Mouse (Mus musculus): ENCODE measurements around the gene Ren1.

The Ren1 gene

DNA sequence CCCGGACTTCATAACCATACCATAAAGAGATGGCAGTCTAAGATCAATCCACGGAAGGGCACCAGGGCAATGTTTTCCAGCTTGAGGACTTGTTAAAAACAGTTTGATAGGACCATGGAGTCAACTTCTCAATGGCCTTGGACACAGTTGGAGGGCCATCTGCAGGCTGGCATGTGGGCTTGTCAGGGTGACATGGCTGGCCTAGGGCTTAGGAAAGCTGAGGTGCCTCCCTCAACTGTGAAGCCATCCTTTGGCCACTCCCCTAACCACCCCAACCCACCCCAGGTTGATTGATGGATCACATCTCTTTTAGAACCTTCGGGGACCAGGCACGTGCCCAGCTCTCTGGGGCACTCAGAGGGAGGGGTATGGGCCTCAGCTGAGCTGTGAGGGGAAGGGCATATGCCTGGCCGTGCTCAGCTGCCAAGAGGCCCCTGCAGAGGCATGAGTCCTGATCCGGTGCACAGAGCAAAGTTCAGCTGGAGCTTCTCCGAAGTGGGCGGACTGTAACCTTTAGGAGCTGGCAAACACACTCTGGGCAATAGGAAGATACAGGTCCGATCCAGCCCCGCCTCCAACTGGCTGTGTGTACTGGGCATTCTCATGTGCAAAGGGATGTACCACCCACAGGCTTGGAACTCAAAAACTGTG lies 25.5 kb downstream of the Ren1 start:
- no peak for DNase-seq (ENCODE audit: low spot score in 2 of 2)

DNA sequence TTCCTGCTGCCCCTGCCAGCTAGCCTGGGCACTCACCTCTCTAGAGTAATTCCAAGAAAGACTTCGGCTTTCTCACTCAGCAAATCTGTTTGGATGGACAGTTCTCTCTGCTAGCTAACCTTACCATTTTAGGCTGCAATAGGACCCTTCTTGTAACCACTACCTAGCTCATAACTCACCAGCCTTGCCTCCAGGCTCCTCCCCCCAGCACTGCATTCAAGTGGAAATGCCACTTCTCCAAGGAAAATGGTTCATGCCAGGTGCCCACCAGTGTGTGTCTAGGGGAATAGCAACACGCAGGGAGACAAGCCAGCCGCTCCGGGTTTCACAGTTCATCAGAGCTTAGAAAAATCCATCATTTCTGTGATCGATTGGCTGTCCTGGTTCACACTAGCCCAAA lies 27.2 kb downstream of the Ren1 start:
- no peak for DNase-seq (ENCODE audit: low spot score in 2 of 2)

DNA sequence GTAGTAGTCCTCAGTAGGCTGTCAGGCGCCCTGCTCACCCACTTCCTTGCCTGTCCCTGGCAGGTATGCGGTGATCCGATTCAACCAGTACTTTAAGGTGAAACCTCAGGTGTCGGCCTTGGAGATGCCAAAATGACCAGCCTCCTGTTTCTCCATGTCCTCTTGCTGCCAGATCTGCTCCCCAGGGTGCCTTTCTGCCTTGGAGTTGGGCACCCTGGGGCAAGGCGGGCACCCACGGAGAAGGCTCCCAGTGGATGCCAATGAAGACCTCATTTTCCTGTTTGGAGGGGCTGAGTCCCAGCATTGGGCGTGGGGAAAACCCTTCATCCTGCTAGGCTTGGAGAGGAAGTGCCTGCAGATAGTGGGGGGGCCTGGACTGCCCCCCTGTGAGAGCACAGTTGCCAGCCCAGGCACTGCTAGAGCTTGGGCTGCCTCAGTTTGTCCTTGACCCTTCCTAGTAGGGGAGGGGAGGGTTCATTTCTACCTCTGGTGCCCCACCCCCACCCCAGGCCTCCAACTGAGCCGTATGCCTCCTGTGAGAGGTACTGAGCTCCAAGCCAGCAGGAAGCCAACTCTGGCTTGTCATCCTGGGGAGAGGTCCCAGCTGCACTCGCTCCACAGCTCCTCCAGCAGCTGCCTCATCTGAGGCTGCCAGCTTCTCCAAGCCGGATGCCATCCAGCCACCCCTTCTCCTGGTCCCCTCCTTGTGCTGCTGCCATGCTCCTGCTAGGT lies 29.1 kb downstream of the Ren1 start:
- DNase-seq (ENCODE audit: low spot score in 2 of 2): no peak

DNA sequence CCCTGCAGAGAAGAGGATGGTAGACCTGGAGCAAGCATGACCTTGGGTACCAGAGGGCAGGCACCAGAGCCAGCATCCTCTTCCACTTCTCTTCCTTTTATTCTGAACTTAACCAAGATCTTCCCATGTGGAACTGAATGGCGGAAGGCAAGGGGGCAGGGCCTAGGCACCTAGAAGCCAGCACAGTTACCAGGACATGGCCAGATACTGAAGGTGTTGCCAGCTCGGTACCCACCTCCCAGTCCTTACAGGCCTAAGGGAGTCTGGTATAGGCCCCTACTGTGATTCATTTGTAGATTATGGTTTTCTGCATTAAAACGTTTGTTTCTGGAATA lies 29.6 kb downstream of the Ren1 start:
- no peak for DNase-seq (ENCODE audit: low spot score in 2 of 2)

DNA sequence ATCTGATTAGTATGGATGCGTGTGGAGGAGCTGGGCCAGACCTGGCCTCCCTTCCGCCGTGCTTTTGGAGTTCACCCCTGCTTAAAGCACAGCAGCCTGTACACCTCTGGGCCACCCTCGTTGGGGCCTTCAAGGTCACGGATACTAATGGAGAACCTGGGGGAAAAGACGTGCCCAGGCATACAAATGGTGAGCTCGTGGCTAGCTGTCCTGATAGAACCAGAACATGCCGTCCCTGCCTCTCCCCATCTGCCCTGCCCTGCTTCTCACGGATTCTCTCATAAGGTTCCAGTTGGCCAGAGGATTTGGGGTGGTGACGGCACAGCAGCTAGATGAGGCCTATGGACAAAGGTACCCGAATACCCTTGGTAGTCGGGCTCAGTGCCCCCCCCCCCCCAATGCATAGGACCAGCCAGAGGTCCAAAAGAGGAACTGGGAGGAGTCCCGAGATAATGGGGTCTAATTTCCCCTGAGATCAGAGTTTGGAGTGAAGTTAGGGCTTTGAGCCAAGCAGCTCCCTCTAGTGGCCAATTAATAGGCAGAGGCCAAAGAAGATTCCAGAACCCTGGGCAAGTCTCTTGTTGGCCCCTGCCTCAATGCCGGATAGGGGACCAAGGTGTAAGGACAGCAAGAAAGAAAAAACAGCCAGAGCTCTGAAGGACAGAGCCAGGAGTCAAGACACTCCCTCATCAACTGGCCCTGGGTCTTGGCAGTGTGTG lies 30.2 kb downstream of the Ren1 start:
- no peak for DNase-seq (ENCODE audit: low spot score in 2 of 2)

DNA sequence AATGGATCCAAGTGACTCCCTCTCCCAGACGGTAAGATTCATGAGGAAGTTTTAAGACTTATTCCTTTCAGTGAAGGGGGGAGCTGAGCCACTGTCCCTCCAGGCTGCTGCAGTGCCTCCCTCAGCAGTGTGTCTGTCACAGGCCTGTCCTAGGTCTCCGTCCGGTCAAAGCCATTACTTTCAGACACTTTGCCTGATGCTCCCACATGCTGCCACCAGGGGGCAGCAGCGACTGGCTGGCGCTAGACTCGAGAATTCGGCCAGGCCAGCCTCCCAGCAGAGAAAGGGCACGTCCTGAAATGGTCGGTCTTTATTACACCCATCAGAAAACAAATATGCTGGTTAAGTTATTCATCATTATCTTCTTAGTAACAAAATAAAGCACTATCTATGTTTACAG lies 31.7 kb downstream of the Ren1 start:
- DNase-seq (ENCODE audit: low spot score in 2 of 2): no peak

DNA sequence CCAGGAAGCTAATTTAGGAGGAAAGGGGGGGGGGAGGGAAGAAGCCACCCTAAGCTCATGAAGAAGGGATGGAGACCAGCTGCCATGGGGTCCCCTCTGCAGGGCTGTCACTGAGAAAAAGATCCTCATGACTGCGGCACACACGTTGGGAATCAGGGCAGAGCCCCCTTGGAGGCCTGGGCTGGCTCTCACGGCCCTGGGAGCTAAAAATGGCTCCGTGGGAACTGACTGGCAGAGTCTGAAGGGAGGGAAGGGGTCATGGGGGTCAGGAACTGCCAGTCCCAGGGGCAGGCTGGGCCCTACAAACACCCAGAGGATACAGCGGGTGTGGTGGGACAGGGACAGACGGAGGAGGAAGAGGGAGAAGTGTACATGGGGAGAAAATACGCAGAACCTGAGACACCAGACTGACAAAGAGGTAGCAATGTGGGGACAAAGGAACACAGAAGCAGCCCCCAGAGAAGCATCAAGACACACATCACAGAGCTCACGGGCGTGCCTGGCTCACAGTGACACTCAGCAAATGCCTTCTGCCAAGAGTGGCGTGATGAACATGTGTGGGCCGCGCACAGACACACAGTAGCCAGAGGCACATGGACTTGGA lies 32.3 kb downstream of the Ren1 start:
- no peak for DNase-seq (ENCODE audit: low spot score in 2 of 2)

DNA sequence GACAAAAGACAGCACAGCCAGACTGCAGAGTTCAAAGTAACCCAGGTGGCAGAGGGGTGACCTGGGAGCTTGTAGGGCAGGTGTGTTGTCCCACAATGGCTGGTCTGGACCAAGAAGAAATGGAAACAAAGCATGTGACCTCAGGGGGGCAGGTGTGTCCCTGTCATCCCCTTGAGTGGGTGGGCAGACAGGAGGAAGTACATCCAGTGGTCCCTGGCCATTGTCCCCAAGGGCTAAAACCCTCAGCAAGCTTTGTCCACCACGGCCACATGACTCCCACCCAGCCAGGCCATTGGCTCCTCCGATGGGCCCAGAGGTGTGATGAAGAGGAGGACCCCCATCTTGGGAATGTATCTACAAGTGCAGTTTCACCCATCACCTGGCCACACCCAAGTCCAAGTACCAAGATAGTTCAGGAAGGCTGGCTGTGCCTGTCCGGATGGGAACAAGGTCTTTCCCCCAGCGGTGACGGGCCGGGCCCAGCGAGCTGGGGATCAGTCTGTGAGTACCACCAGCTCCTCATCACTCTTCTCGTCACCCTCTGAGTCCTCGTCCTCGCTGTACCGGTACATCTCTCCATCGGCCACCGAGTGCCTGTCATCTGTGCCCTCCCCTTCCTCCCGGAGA lies 33.0 kb downstream of the Ren1 start:
- DNase-seq (ENCODE audit: low spot score in 2 of 2): no peak

DNA sequence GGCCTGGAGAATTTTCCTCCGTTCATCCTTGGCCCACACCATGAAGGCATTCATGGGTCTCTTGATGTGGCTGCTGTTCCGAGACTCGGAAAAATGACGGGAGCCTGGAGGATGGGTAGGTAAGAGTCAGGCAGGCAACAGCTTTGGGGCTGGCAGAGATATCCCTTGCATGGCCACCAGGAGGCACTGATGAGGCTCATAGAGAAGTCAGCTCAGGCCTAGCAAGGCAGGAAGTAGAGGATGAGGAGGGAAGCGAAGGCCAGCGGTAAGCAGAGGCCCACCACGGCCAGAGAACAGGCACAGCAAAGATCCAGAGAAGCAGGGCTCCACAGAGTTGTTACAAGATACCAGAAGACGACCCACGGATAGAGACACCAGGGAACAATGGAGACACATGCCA lies 35.2 kb downstream of the Ren1 start:
- peak; percentile 63 to 65 for DNase-seq (ENCODE audit: low spot score in 2 of 2)

DNA sequence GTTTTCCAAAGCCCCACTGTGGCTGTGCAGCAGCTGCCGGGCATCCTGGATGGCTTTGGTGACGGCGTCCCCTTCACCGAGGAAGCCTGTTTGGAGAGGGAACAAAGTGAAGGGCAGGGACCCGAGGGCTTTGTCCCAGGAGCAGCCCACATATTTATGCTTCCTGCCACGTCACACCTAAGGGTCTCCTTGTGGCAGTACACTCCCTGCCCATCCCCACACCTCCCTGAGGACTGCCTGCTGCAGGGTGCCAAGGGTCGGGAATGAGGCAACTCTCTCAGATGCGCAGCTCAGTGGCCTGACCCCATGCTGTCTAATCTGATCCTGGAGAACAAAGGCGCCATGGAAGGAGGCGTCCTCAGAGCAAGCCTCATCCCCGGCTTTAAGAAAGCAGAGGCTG lies 35.9 kb downstream of the Ren1 start:
- DNase-seq (ENCODE audit: low spot score in 2 of 2): no peak

DNA sequence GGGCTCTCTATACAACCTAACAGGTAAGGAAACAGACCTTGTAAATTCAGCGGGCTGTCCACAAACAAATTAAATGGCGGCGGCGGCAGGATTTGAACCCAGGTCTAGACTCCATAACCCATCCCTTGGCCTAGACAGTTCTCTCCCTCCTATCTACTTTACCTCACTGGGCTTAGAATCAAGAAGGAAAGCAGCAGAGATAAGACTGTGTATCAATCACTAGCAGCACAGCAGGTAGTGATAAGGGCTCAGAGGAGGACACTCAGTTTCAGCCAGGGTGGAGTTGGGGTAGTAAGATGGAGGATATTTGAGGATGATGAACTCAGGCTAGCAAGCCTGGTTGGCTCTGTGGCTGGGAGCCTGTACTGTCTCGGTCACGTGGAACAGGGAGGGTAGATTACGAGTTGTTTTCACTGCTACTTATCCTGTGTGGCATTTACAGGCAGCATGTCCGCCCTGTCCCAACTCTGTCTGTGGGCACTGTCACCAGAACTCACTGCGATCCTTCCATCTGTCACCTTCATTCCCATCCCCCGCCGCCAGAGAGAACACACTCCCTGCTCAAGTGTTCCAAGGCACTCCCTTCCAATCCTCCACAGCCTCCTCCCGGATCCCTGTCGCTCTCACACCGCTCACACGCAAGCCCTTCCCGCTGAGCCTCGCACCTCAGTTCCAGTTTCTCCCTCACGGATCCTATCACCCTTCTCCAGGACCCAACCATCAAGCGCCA lies 37.4 kb downstream of the Ren1 start:
- DNase-seq (ENCODE audit: low spot score in 2 of 2): peak in 1 of 2 experiments; percentile 30

DNA sequence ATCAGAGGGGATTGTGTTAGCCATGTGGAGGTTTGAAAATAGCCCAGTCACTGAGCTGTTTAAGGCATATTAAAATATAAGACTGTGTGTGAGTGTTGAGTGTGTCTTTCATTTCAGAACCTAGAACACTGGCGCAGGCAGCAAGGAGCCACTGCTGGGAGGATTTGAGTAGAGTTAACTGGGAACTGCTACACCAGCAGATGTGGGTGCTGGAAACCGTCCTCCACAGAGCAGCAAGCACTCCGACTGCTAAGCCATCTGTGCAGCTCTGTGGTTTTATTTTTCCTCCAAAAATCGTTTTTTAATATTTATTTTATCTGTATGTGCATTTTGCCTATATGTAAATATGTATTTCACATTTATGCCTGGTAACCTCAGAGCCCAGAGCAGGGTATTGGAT lies 44.4 kb downstream of the Ren1 start:
- DNase-seq (ENCODE audit: low spot score in 2 of 2): no peak

DNA sequence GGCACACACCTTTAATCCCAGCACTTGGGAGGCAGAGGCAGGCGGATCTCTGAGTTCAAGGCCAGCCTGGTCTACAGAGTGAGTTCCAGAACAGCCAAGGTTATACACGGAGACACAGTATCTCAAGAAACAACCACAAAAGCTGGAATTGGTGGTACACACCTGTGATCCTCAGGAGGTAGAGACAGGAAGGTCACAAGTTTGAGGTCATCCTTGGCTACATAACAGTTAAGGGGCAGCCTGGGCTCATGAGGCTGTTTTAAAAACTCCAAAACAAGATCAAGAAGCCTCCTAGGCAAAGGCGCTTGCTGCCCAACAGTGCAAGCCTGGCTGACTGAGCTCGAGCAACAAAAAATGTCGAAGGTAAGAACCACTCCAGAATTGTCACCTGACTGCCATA lies 46.4 kb downstream of the Ren1 start:
- no peak for DNase-seq (ENCODE audit: low spot score in 2 of 2)

DNA sequence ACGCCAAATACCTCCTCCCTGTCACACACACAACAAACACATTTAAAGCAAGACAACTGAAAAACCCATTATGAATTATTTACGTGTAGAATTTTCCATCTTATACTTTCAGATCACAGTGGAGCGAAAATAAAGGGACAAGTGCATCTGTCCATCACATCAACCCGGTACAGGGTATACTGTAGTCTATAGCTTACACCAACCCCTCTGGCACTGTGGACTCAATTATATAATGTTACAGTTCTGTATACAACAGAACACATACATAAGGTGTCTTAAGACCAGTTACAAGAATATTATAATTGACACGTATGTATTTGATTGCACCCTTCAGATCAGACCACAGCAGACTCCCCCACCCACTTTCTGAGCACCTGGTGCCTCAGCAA lies 46.8 kb downstream of the Ren1 start:
- no peak for DNase-seq (ENCODE audit: low spot score in 2 of 2)

DNA sequence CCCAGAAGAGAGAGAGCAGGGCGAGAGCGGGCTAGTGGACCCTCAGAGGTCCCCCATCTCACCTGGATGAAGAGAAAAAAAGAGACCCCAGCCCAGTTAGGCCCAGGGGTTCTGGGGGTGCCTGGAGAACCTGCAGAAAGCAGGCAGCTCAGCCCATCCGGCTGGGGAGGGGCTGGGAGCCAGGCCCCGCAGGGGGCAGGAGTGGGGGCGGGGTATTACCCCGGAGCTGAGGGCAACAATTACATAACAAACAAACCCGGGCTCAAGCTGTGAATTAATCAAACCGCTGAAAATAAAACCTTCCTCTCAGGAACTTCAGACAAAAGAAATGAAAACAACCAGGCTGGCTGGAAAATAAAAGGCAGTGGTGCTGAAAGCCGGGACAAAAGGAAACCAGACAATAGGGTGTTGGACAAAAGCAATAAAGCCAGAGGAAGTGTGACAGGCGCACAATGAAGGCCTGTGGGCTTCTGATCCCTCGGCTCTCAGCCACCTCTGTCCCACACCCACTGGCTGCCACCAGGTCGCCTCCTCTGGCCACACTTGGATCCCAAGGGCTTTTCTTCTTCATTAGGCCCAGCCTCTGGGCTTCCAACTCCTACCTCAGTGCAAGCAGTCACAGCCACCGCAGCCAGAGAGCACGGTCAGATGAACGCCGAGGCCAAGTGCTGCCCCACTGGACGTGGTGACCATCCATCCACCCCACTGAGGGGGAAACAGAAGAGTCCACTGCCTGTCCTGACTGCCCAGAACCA lies 47.4 kb downstream of the Ren1 start:
- DNase-seq (ENCODE audit: low spot score in 2 of 2): no peak

DNA sequence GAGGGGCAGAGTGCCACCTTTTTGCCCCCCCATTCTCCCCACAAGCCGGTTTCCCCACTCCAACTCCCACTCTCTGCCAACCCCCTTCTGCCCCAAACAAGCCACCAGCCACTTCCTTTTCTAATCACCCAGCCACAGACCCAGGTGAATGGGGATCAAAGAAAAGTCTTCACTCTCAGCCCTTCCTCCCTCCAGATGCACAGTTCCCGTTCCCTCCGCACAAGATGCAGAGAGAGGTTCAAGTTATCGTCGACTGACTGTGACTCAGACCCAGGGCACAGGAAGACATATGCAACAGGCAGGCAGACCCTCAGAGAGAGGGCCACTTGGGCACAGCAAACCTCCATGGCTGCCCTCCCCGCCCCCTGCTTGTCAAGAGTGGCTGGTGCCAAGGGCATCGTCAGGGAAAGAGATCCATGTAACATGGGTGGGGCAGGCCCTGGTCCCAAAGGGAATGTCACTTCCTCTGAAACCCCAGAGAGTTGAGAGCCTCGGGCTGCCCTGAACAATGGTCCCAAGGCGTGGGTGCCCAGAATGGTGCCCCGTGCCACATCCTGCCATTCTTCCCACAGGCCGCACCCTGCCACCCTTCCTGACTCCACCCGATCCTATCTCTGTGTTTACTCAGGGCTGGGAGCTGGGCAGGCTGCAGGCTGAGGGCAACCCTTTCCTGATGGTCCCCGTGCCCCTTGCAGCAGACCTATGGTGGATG lies 49.9 kb downstream of the Ren1 start:
- DNase-seq (ENCODE audit: low spot score in 2 of 2): no peak

DNA sequence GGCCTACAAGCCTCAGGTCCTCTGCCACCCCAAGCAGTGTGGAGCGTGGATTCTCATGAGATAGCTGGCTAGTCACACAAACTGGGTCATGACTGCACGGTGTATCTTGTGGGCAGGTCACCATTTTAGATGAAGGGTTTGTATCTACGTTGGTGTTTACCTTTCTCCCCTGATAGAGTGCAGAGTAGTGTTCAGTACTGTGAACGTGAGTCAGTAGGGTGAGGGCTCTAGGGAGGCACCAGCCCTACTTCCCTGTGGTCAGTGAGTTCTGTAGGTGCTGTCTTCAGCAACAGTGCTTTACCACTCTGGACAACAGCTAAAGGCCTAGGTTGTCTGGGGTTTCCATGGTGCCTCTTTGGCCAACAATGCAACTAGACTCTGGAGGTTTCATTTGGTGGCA lies 53.7 kb downstream of the Ren1 start:
- DNase-seq (ENCODE audit: low spot score in 2 of 2): no peak

DNA sequence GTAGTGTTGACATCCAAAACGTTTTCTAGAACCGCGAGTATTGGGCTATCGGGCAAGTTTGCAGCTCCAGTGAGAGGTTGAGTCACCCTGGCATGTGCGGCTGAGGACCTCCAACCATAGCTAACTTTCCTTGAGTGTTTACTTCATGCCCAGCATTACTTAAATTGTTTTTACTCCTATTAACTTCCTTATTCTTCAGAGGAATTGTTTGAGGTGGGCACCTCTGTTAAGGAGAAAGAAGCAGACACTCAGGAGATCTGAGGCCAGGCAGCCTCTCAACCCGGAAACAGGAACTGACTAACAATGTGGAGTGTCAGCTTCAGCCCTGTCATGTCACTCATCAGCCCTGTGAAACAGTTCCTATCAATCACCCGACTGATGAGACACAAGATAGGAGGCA lies 56.3 kb downstream of the Ren1 start:
- no peak for DNase-seq (ENCODE audit: low spot score in 2 of 2)

DNA sequence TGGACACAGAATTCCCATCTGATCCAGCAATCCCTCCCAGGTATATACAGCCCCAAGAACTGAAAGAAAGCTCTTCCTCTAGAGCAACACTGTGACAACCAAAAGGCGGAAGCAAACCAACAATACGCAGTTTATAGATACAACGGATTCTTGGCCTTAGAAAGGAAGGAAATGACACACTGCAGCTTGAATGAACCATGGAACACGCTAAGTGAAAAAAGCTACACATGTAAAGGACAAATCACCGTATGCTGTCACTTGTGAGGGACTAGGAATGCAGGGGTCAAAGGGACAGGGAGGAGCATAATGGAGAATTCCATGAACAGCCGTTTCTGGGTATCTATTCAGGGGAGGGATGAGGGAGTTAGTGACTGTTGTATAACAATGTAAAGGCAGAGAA lies 57.1 kb downstream of the Ren1 start:
- no peak for DNase-seq (ENCODE audit: low spot score in 2 of 2)

DNA sequence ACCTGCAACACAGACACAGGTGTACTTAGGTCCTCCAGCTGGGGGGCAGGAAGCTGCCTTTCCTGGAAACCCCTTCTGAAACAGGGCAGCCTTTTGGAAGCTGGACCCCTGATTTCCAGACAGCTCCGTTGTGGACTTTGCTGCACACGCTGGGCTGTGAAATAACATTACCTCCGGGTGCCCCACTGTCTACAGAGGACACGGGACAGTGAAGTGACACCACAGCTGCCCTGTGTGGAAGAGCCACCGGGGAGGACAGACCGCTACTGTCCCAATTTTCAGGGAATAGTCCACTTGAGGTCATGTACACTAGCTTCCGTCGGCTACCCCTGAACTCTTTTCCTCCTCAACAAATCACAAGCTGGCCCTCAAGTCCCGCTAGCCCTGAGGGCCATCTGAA lies 58.0 kb downstream of the Ren1 start:
- no peak for DNase-seq (ENCODE audit: low spot score in 2 of 2)
